Mouse (Mus musculus): ENCODE measurements around the gene Cox7a1.
A peak's percentile ranks its signal among the peaks of the same experiment; 100 is the strongest.
"Not testable (repeated sequence)": the region's sequence is repeated elsewhere in the genome, so short reads cannot be mapped to it uniquely, and the experiment has no call there.

The Cox7a1 gene

GRCm38 (mm10) chr7:30183879-30184289, at the start of gene Cox7a1:
Gene Cox7a1, plus strand, starts transcription at chr7:30184144.
- DNase-seq (ENCODE audit: low spot score), result peak; percentile 81

GRCm38 (mm10) chr7:30136826-30137225, 47.1 kb upstream of the Cox7a1 start:
- no peak for DNase-seq (ENCODE audit: low spot score)

GRCm38 (mm10) chr7:30143170-30143554, 40.8 kb upstream of the Cox7a1 start:
- no peak for DNase-seq (ENCODE audit: low spot score)

- no peak for DNase-seq (ENCODE audit: low spot score)
Observed at GRCm38 (mm10) chr7:30143555-30144209, 40.3 kb upstream of the Cox7a1 start.

GRCm38 (mm10) chr7:30147011-30147410, 36.9 kb upstream of the Cox7a1 start:
- DNase-seq (ENCODE audit: low spot score), result no peak

GRCm38 (mm10) chr7:30154040-30154439, 29.9 kb upstream of the Cox7a1 start:
- DNase-seq (ENCODE audit: low spot score), result no peak

- DNase-seq (ENCODE audit: low spot score), result no peak
Observed at GRCm38 (mm10) chr7:30155507-30155906, 28.4 kb upstream of the Cox7a1 start.

- DNase-seq (ENCODE audit: low spot score), result no peak
Observed at GRCm38 (mm10) chr7:30163113-30163512, 20.8 kb upstream of the Cox7a1 start.

GRCm38 (mm10) chr7:30164745-30165144, 19.2 kb upstream of the Cox7a1 start:
- DNase-seq (ENCODE audit: low spot score), result no peak

- DNase-seq (ENCODE audit: low spot score), result peak; percentile 18
Observed at GRCm38 (mm10) chr7:30168914-30169582, 14.9 kb upstream of the Cox7a1 start.

GRCm38 (mm10) chr7:30169583-30170282, 14.2 kb upstream of the Cox7a1 start, which contains the start of gene Zfp146:
Gene Zfp146, minus strand, starts transcription at chr7:30169750.
- DNase-seq (ENCODE audit: low spot score), result peak; percentile 95

GRCm38 (mm10) chr7:30170283-30170951, 13.5 kb upstream of the Cox7a1 start:
- DNase-seq (ENCODE audit: low spot score), result no peak

GRCm38 (mm10) chr7:30176474-30176873, 7.5 kb upstream of the Cox7a1 start:
- DNase-seq (ENCODE audit: low spot score), result no peak

GRCm38 (mm10) chr7:30178256-30178655, 5.7 kb upstream of the Cox7a1 start:
- no peak for DNase-seq (ENCODE audit: low spot score)

GRCm38 (mm10) chr7:30181308-30181707, 2.6 kb upstream of the Cox7a1 start:
- DNase-seq (ENCODE audit: low spot score), result peak; percentile 75

GRCm38 (mm10) chr7:30181929-30182328, 2.0 kb upstream of the Cox7a1 start:
- not testable (repeated sequence) for DNase-seq (ENCODE audit: low spot score)

- DNase-seq (ENCODE audit: low spot score), result not testable (repeated sequence)
Observed at GRCm38 (mm10) chr7:30183189-30183588, 755 bp upstream of the Cox7a1 start.

GRCm38 (mm10) chr7:30184641-30185348, 851 bp downstream of the Cox7a1 start:
- no peak for DNase-seq (ENCODE audit: low spot score)

GRCm38 (mm10) chr7:30188344-30189115, 4.6 kb downstream of the Cox7a1 start:
- no peak for DNase-seq (ENCODE audit: low spot score)

GRCm38 (mm10) chr7:30189116-30189491, 5.2 kb downstream of the Cox7a1 start:
- DNase-seq (ENCODE audit: low spot score), result no peak

- DNase-seq (ENCODE audit: low spot score), result no peak
Observed at GRCm38 (mm10) chr7:30192088-30192487, 8.1 kb downstream of the Cox7a1 start.

Data from MN1 (cell line).